Mouse (Mus musculus): ENCODE results near the gene Abcc8. TPM values are rescaled to one million over a fixed set of nuclear protein-coding genes. Genes with fewer than 3 reads are reported as not detected.

Abcc8 gene
- total and polyA plus RNA-seq, 3 experiments, result not detected

GRCm38 (mm10) chr7:46168402-46168801, 11.4 kb downstream of the Abcc8 start:
- H3K9me3 ChIP-seq (replicated peaks; ENCODE audit: low read length), result peaks cover 22% of the 10 kb centered on the region

GRCm38 (mm10) chr7:46167901-46168300, 11.9 kb downstream of the Abcc8 start:
- Histone ChIP-seq H3K4me2 (ENCODE audit: insufficient read depth, low read depth, poor library complexity, severe bottlenecking) (no peak overlapping the region), H3K9me3 (replicated peaks; ENCODE audit: low read length) (peaks cover 22% of the 10 kb centered on the region), H3K4me3 (replicated peaks in 1 of 3; ENCODE audit: low read depth in 2 of 3, low read length in 2 of 3, poor library complexity in 1 of 3) (no peak overlapping the region), H3K9ac (ENCODE audit: insufficient read depth, low read depth) (no peak overlapping the region), H3K36me3 (replicated peaks in 1 of 2; ENCODE audit: control insufficient read depth in 1 of 2, insufficient read depth in 1 of 2, low read length in 1 of 2) (no peaks in the 10 kb centered on the region), H3K27ac (ENCODE audit: insufficient read depth, low read depth) (no peak overlapping the region), H3K4me1 (ENCODE audit: control insufficient read depth in 1 of 2, insufficient read depth in 2 of 2) (no peaks in the 10 kb centered on the region), H3K79me2 (replicated peaks; ENCODE audit: control insufficient read depth, extremely low read depth, insufficient read depth, poor library complexity, severe bottlenecking) (no peaks in the 10 kb centered on the region), H3K27me3 (replicated peaks) (peaks cover 48% of the 10 kb centered on the region)
- dilution Hi-C loops (cut with MboI; ENCODE audit: extremely low pct_ligation_motif_present, extremely low pct_unique_long_range_greater_than_20kb, low sequenced_read_pairs) (no loop called here), in situ Hi-C loops (cut with MboI; ENCODE audit: low pct_ligation_motif_present, low pct_unique_long_range_greater_than_20kb, low sequenced_read_pairs) (no loop called here)
- no peak for TF ChIP-seq MAX (IDR thresholded peaks at IDR 0.05; ENCODE audit: low read length)
- no peak for TF ChIP-seq ETS1 (conservative IDR thresholded peaks at IDR 0.05; ENCODE audit: low read depth, low read length)
- no peak for TF ChIP-seq ELF1 (IDR thresholded peaks at IDR 0.05; ENCODE audit: low read depth, low read length)
- TF ChIP-seq SMC3 (IDR thresholded peaks at IDR 0.05; ENCODE audit: low read depth, low read length), result no peak
- no peak for TF ChIP-seq EP300 (IDR thresholded peaks at IDR 0.05; ENCODE audit: low read length)
- no peak for TF ChIP-seq CTCF (conservative IDR thresholded peaks at IDR 0.05 in 1 of 2, IDR thresholded peaks at IDR 0.05 in 1 of 2; ENCODE audit: low read depth in 2 of 2, low read length in 2 of 2)
- no peak for TF ChIP-seq TBP (conservative IDR thresholded peaks at IDR 0.05; ENCODE audit: low read depth, low read length)
- no peak for DNase-seq (ENCODE audit: extremely low read depth)

More at GRCm38 (mm10) chr7:46168402-46168801, 11.4 kb downstream of the Abcc8 start:
- H3K27me3 ChIP-seq (replicated peaks), result peaks cover 50% of the 10 kb centered on the region
- H3K79me2 ChIP-seq (replicated peaks; ENCODE audit: control insufficient read depth, extremely low read depth, insufficient read depth, poor library complexity, severe bottlenecking), result no peaks in the 10 kb centered on the region
- DNase-seq (ENCODE audit: extremely low read depth), result no peak
- no peaks in the 10 kb centered on the region for H3K36me3 ChIP-seq (replicated peaks in 1 of 2; ENCODE audit: control insufficient read depth in 1 of 2, insufficient read depth in 1 of 2, low read length in 1 of 2)
- H3K4me2 ChIP-seq (ENCODE audit: insufficient read depth, low read depth, poor library complexity, severe bottlenecking), result no peak overlapping the region
- H3K27ac ChIP-seq (ENCODE audit: insufficient read depth, low read depth), result no peak overlapping the region
- in situ Hi-C loops (cut with MboI; ENCODE audit: low pct_ligation_motif_present, low pct_unique_long_range_greater_than_20kb, low sequenced_read_pairs) (no loop called here), dilution Hi-C loops (cut with MboI; ENCODE audit: extremely low pct_ligation_motif_present, extremely low pct_unique_long_range_greater_than_20kb, low sequenced_read_pairs) (no loop called here)
- H3K4me1 ChIP-seq (ENCODE audit: control insufficient read depth in 1 of 2, insufficient read depth in 2 of 2), result no peaks in the 10 kb centered on the region
- TF ChIP-seq MEF2A (IDR thresholded peaks at IDR 0.05; ENCODE audit: borderline replicate concordance, low read depth, low read length) (no peak), MYC (IDR thresholded peaks at IDR 0.05; ENCODE audit: low read depth, low read length) (no peak), MAX (IDR thresholded peaks at IDR 0.05; ENCODE audit: low read length) (no peak), BHLHE40 (IDR thresholded peaks at IDR 0.05; ENCODE audit: low read depth, low read length) (no peak), JUND (conservative IDR thresholded peaks at IDR 0.05; ENCODE audit: low read depth, low read length) (no peak), ZMIZ1 (IDR thresholded peaks at IDR 0.05; ENCODE audit: low read depth, low read length) (no peak), CTCF (conservative IDR thresholded peaks at IDR 0.05 in 1 of 2, IDR thresholded peaks at IDR 0.05 in 1 of 2; ENCODE audit: low read depth in 2 of 2, low read length in 2 of 2) (no peak), KAT2A (IDR thresholded peaks at IDR 0.05; ENCODE audit: insufficient replicate concordance, low read length) (no peak), JUN (IDR thresholded peaks at IDR 0.05; ENCODE audit: insufficient read depth, low read depth, low read length) (no peak), E2F4 (IDR thresholded peaks at IDR 0.05; ENCODE audit: insufficient replicate concordance, low read depth, low read length) (no peak), GABPA (IDR thresholded peaks at IDR 0.05; ENCODE audit: insufficient replicate concordance, low read depth, low read length) (no peak), MXI1 (IDR thresholded peaks at IDR 0.05; ENCODE audit: low read depth, low read length) (no peak), POLR2AphosphoS2 (IDR thresholded peaks at IDR 0.05; ENCODE audit: low read depth, low read length) (no peak), ZKSCAN1 (IDR thresholded peaks at IDR 0.05; ENCODE audit: borderline replicate concordance, low read depth, low read length) (no peak), ETS1 (conservative IDR thresholded peaks at IDR 0.05; ENCODE audit: low read depth, low read length) (no peak), NRF1 (IDR thresholded peaks at IDR 0.05; ENCODE audit: low read depth, low read length) (no peak), PAX5 (IDR thresholded peaks at IDR 0.05; ENCODE audit: low read length) (no peak)
- no peak overlapping the region for H3K4me3 ChIP-seq (replicated peaks in 1 of 3; ENCODE audit: low read depth in 2 of 3, low read length in 2 of 3, poor library complexity in 1 of 3)
- no peak overlapping the region for H3K9ac ChIP-seq (ENCODE audit: insufficient read depth, low read depth)

Data from CH12.LX (cell line).